Mouse (Mus musculus) right cerebral cortex, postnatal 25 days (tissue): ENCODE measurements around the gene Dtx3l.
"Not testable (repeated sequence)": the region's sequence is repeated elsewhere in the genome, so short reads cannot be mapped to it uniquely, and the experiment has no call there.

Source experiments
- DNase-seq: peaks from one replicate; pipeline ENCODE4 v3.0.0; 2022

Gene Dtx3l

DNA sequence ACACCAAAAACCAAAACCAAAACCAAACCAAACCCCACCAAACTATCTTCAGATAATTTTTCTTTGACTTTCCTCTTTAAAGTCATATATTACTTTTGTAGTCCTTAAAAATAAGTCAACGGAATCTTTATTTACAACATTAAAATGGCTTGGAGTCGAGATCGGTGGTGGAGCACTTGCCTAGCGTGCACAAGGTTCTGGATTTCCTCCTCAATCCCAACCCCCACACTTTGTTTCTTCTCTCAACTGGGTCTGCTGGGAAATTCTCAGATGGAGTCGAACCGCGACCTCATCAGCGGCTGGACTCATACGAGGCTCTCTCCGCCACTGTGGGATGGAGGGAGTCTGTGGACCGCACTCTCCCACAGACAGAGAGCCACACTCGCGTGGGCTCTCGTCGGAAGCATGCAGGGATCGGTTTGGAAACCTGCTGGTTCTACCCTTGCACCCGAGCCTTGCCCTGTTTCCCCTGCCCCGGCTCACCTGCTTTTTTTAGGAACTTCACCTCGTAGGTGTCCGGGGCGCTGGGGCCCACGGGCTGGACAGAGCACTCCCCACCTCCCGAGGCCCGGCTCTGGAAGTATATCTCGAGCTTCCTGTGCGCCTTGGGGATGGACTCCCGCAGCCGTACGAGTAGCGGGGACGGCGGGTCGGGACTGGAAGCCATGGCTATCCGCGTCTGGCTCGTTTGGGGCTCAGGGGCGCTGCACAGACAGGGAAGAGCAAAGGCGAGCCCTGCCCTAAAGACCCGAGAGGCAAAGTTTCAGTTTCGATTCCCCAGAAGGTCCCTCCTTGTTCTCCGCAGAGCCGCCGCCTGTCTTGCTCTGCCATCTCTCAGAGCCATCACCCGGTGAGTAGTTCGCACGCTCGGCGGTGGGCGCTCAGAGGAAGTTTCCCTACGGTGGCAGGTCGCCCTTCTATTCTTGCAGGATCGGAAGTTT, at the start of gene Dtx3l, which contains the start of gene Parp9:
Gene Dtx3l (minus strand): TSS at position 941 of the 941 bp plus-strand sequence.
Gene Parp9 (plus strand): TSS at position 260 of the 941 bp plus-strand sequence.
- DNase-seq, result peak; percentile 40

DNA sequence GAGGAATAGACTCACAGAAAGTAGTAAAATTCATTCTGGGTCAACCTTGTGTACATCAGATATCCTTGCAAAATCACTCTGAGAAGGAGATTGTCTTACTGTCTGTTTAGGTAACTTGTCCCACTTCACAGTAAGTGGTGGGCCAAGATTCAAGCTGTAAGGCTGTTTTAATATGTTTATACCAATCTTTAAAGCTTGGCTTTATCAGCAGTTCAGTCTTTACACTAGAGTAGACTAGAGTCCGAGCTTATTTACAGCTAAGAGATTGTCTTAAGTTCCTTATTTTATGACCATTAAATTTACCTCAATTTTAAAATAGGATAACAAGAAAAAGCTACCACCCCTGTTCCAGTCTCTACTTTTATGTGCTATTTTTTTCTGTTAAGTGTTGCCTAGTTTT, 49.0 kb upstream of the Dtx3l start:
- no peak for DNase-seq

- no peak for DNase-seq
Measured at GRCm38 (mm10) chr16:35984471-35984870, 45.5 kb upstream of the Dtx3l start.

- peak; percentile 79 for DNase-seq
Measured at GRCm38 (mm10) chr16:35983517-35984101, 44.7 kb upstream of the Dtx3l start.

- DNase-seq, result peak; percentile 95
Measured at GRCm38 (mm10) chr16:35982902-35983516, 44.1 kb upstream of the Dtx3l start.

DNA sequence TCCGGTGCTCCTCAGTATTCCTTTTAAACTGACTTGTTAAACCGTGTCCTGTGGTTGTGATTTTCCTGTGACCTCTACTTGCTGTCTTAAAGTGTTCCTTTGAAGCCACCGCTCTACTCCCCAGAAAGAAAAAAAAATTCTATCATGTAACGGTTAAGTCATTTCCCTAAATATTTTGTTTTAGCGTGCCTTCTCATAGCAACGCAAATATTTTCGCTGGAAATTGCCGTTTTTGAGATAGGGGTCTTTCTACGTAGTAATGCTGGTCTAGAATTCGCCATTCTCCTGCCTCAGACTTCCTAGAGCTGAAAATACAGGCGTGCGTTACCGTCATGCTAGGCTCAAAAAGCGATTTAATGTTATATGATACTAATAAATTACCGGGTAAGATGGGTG, 43.6 kb upstream of the Dtx3l start:
- DNase-seq, result peak; percentile 5

GRCm38 (mm10) chr16:35981363-35981821, 42.4 kb upstream of the Dtx3l start:
- peak; percentile 100 for DNase-seq

DNA sequence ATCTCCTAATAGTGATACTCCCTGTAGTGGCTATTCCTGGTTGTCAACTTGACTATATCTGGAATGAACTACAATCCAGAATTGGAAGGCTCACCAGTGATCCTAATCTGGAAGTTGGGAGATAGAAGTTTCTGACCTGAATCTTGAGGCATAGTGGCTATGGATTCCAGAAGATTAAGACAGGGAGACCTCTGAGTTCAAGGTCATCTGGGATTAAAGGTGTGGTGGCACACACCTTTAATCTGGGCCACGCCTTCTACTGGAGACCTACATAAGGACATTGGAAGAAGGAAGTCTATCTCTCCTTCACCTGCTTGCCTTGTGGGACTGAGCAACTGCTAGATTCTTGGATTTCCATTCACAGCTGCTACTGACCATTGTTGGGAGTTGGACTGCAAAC, 39.5 kb upstream of the Dtx3l start, which contains the start of gene Kpna1:
Gene Kpna1 (plus strand): TSS at position 301 of the 400 bp plus-strand sequence.
- not testable (repeated sequence) for DNase-seq

DNA sequence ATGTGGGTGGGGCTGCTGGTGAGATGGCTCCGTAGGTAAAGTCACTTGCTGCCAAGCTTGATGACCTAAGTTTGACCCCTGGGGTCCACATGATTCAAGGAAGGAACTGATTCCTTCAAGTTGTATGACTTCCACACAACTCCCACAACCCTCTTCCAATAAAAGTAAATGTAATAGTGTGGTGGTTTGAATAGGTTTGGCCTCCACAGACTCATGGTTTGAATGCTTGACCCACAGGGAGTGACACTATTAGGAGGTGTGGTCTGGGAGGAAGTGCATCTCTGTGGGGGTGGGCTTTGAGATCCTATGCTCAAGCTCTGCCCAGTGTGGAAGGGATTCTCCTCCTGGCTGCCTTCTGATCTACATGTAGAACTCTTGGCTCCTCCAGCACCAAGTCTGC, 35.1 kb upstream of the Dtx3l start:
- DNase-seq, result no peak

DNA sequence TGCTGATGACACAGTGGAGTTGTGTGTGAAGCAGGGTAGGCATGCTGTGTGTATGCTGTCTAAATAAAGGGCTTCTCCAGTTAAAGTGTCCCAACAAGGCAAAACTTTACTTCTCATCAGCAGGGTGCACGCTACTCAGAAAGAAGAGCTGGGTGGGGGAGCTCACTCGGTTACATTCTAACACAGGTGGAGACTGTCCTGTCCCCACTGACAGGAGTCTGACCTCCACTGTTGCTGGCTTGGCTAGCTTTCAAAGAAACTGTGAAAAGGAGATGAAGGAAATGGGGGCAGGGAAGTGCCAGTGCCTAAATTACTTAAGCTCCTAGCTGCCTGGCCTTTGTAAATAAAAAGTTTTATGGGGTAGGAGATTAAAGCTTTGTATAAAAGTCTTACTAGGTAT, 29.2 kb upstream of the Dtx3l start:
- no peak for DNase-seq

GRCm38 (mm10) chr16:35967319-35967718, 28.4 kb upstream of the Dtx3l start:
- DNase-seq, result no peak

DNA sequence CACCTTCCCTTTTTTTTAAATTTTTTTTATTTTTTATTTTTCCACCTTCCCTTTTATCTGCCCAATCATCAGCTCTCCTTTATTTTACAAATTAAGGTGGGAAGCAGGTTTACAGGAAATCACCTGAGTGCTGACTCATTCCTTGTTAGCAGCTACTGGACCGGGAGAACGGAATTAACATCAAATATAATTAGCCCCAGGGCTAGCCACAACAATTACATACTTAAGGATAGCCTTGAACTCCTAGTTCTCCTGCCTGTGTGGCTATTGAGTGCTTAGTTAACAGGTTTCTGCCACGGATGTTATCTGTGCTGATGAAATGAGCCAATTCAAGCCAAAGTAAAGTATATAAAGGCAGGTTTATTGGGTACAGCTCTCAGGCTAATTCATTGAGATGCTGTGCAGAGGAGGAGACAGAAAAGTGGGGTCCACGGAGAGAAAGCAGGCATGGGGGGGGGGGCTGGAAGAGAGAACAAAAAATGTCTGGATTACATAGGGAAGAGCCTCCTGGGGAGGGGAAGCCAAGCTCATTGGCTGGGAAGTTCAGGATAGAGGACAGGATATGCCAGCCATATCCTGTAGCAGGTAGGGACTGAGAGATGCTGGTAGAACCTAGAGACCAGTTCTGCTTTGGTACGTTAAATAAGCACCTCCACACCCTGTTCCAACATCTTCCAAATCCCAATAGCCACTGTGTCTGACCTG, 27.6 kb upstream of the Dtx3l start:
- DNase-seq, result no peak

DNA sequence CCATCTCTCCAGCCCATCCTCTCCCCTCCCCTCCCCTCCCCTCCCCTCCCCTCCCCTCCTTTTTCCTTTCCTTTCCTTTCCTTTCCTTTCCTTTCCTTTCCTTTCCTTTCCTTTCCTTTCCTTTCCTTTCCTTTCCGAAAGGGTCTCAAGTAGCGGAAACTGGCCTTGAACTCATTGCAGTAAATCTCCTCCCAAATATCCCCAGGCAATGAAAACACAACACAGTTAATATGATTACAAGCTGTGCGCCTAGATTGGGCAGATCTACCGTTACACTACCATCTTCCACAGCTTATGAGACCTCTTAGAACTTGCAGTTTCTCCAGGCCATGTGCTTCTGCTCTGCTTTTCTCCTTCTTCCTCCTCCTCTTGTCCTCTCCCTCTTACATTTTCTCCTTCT, 27.0 kb upstream of the Dtx3l start:
- not testable (repeated sequence) for DNase-seq

GRCm38 (mm10) chr16:35952628-35953130, 13.7 kb upstream of the Dtx3l start:
- no peak for DNase-seq

GRCm38 (mm10) chr16:35951216-35951615, 12.3 kb upstream of the Dtx3l start:
- no peak for DNase-seq

- DNase-seq, result no peak
Measured at GRCm38 (mm10) chr16:35949264-35949663, 10.3 kb upstream of the Dtx3l start.

DNA sequence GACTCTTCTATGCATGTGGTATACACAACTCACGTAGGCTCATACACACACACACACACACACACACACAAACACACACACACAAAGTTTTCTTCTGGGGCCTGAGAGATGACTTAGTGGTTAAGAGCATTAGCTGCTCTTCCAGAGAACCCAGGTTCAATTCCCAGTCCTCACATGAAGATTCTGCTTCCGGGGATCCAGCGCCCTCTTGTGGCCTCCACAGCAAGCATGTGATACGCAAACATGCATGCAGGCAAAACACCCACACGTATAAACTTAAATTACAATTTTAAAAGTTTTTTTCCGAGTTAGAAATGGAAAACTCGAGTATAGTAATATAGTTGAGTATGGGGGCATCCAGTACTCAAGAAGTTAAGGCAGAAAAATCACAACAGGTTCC, 2.4 kb upstream of the Dtx3l start:
- DNase-seq, result no peak

- peak; percentile 62 for DNase-seq
Measured at GRCm38 (mm10) chr16:35939690-35940089, 739 bp upstream of the Dtx3l start.

GRCm38 (mm10) chr16:35939261-35939660, 310 bp upstream of the Dtx3l start:
- DNase-seq, result no peak

DNA sequence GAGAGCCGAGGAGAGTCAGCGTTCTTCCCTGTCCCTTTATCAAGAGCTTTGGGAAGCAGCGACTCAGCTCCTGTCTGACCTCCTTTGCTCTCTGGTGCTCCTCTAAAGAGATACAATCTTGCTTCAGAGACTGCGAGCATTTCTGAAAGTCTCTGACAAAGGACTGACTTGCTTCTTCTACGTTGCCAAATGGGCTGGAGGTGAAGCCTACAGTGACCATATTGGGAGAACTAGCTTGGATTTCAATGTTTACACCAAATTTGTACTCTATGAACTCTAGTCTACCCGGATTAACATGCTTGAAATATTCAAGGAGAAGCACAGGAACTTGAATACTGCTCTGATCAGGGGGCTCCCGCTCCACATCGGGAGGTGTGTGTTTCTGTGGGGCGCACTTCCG, 5.8 kb downstream of the Dtx3l start:
- DNase-seq, result no peak

GRCm38 (mm10) chr16:35932179-35933055, 6.5 kb downstream of the Dtx3l start:
- no peak for DNase-seq

DNA sequence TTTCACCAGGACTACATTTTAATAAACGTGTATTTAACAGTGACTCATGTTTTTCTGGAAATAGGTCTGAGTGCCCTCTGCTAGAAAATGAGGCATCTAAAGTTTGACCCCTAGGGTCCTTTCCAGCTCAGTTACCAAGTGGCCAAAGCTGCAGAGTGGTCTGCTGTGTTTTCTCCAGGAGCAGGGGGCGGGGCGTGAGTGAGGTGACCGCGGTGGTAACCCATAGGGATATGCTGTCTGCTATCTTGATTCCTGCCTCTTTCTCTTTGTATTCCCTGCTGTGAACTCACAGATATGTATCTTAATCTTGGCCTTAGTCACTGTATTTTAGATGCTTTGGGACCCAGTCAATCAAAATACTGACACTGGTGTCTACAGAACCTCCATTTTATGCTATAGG, 14.6 kb downstream of the Dtx3l start:
- no peak for DNase-seq
